Mouse (Mus musculus) neural tube, embryonic 14.5 days (tissue): Measurements from ENCODE around the gene Sh3glb2. TPM values are rescaled to one million over a fixed set of nuclear protein-coding genes. Genes with fewer than 3 reads are reported as not detected.

Experiments used
- ATAC-seq: fragments of 200-750 bp; cut with Nextera tagmentation; 2 replicates; pipeline ENCODE4 v1.8.0; 2017; ENCODE audit warnings: low read depth, mild to moderate bottlenecking, moderate TSS enrichment, moderate library complexity
- H3K27ac ChIP-seq: fragments of 300-500 bp; sonication (generic); 2 replicates; pipeline ENCODE4 v1.5.1; 2014; ENCODE audit warnings: low read depth, mild to moderate bottlenecking, control low read depth, low read length, moderate library complexity, mixed read lengths
- H3K27me3 ChIP-seq: fragments of 300-500 bp; sonication (generic); 2 replicates; pipeline ENCODE4 v1.6.1; 2014; ENCODE audit warnings: low read length; ENCODE audit not compliant: control insufficient read depth, insufficient read depth
- H3K36me3 ChIP-seq: fragments of 300-500 bp; sonication (generic); 2 replicates; pipeline ENCODE4 v1.6.1; 2014; ENCODE audit warnings: low read length, mixed read lengths; ENCODE audit not compliant: control insufficient read depth, insufficient read depth
- H3K4me1 ChIP-seq: fragments of 300-500 bp; sonication (generic); 2 replicates; pipeline ENCODE4 v1.6.1; 2014; ENCODE audit warnings: low read length; ENCODE audit not compliant: control insufficient read depth, insufficient read depth
- H3K4me2 ChIP-seq: fragments of 300-500 bp; sonication (generic); 2 replicates; pipeline ENCODE4 v1.6.1; 2014; ENCODE audit warnings: mild to moderate bottlenecking, low read depth, low read length, control low read depth
- H3K4me3 ChIP-seq: fragments of 300-500 bp; sonication (generic); 2 replicates; pipeline ENCODE4 v1.5.1; 2014; ENCODE audit warnings: low read depth, low read length, control low read depth, mixed read lengths
- H3K9ac ChIP-seq: fragments of 300-500 bp; sonication (generic); replicated peaks from 2 replicates; pipeline ENCODE4 v1.6.1; 2014; ENCODE audit warnings: low read depth, mild to moderate bottlenecking, control low read depth, low read length, mixed read lengths
- H3K9me3 ChIP-seq: fragments of 300-500 bp; sonication (generic); 2 replicates; pipeline ENCODE4 v1.6.1; 2016; ENCODE audit warnings: low read length; ENCODE audit not compliant: control insufficient read depth
- WGBS: fragments of 180-500 bp; shearing (Covaris S2); extraction: QIAGEN DNeasy Blood & Tissue Kit; methylation state at CpG from one replicate; pipeline ENCODE4 v1.1.7; 2014; 5-methylcytosine and 5-hydroxymethylcytosine counted together
- polyA plus RNA-seq: library from polyadenylated mRNA; unstranded; fragments of >200 nt; fragmentation: Nextera tagmentation; extraction: Ambion mirVana; gene quantifications from 2 replicates; pipeline ENCODE4 v1.2.1, GENCODE M21; 2014

The Sh3glb2 gene
- polyA plus RNA-seq, 1 experiment from 2014 or later: 145 TPM

DNA sequence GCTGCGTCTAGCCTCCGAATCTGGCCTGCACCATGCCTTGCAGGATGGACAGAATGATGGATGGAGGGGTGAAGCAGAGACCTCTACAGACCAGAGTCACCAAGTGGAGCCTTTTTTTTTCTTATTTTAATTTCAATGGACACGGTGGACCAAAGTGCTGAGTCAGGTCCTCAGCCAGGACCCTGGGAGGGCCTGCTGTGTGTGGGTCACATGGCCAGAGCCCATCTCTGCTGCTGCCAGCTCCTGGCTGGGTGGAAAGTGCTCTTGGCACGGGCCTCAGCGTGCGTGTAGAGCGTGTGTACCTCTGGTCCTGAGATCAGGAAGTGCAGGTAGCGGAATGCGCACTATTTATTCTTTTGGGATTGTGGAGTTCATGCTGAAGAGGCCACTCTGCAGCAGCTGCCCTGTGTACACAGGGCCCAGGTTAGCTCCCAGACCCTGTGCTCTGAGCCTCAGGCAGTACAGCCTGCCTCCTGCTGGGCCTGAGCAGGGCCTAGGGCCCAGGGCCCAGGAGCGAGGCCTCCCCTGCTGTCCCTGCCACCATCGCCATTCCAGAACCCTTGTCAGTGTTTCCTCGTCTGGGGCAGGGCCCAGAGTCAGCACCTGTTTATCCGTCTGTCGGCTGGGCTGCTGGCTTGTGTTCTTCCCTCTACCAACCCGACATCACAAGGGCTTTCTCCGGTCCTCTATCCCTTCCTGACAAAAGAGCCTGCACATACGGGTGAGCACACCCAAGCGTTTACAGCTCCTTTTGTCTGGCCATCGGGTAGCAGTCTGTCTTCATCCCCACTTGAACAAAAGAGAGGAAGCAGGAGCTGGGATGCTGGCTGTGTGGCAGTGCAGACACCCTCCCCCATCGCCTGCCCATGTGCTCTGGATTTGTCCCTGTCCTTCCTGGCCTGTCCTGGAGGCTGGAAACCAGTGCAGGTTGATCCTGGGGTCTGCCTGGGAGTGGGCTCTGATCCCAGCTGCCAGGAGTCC, 40.3 kb upstream of the Sh3glb2 start:
- 21% methylated on average over 20 of the region's 20 CpGs for WGBS
- Histone ChIP-seq H3K27ac (peak overlapping the region; percentile 71), H3K9ac (peak overlapping the region; percentile 32; the same call in 1 of the 2 replicates), H3K27me3 (no peaks in the 10 kb centered on the region), H3K36me3 (peaks cover 43% of the 10 kb centered on the region), H3K4me2 (no peak overlapping the region), H3K4me1 (0 out of 2 replicates have a peak, but pooled peaks cover 9% of the 10 kb centered on the region), H3K4me3 (no peak overlapping the region), H3K9me3 (no peaks in the 10 kb centered on the region)
- 0 out of 2 replicates have a peak, but pooled peaks have one; percentile 47 for ATAC-seq

DNA sequence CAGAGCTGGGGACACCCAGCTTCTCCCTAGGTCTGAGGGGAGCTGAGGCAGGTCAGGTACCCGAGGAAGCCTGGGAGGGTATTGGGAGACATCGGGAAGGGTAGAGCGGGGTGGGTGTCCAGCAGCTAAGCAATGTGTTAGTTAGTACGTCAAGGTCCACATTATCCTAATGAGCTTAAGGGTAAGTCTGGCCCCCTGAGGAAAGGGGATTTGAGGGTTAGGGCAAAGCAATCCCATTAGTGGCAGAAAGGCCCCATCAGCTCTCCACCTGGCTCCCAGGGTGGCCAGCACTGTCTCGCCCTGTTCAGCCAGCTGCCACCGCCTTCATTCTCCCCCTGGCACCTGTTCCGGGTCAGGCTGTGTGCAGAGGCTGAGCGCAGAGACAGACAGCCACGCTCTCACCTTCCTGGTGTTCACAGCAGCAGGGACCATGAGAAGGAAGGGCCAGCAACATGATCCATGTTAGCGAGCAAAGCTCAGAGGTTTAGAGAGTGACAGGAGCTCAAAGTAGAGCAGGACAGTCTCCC, 38.9 kb upstream of the Sh3glb2 start:
- peaks cover 21% of the 10 kb centered on the region for H3K4me1 ChIP-seq
- no peak for ATAC-seq
- H3K27me3 ChIP-seq: no peaks in the 10 kb centered on the region
- peaks cover 32% of the 10 kb centered on the region for H3K36me3 ChIP-seq
- no peak overlapping the region for H3K27ac ChIP-seq
- H3K4me2 ChIP-seq: no peak overlapping the region
- WGBS: 84% methylated on average over 10 of the region's 10 CpGs
- no peaks in the 10 kb centered on the region for H3K9me3 ChIP-seq
- H3K4me3 ChIP-seq: no peak overlapping the region
- no peak overlapping the region for H3K9ac ChIP-seq

DNA sequence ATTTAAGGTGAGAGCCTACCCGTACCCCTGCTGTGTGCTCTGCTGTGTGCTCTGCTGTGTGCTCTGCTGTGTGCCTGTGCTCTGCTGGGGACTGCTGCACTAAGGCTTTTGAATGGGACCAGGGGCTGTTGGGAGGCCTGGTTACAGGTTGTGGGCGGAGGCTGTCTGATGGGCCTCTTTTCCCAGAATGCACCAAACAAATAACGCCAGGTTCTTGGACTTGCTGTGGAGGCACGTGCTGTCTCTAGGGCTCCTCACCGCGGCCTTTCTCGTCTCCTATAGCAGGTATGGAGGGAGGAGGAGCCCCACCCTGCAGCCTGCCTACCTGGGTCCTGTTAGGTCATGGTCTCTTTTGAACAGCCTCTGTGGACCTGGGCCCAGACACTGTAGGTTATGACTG, 37.1 kb upstream of the Sh3glb2 start:
- no peaks in the 10 kb centered on the region for H3K27me3 ChIP-seq
- no peak overlapping the region for H3K4me3 ChIP-seq
- ATAC-seq: no peak
- WGBS: 88% methylated on average over 7 of the region's 7 CpGs
- H3K9ac ChIP-seq: no peak overlapping the region
- H3K4me2 ChIP-seq: no peak overlapping the region
- peaks cover 31% of the 10 kb centered on the region for H3K36me3 ChIP-seq
- no peaks in the 10 kb centered on the region for H3K9me3 ChIP-seq
- peaks cover 22% of the 10 kb centered on the region for H3K4me1 ChIP-seq
- H3K27ac ChIP-seq: no peak overlapping the region

DNA sequence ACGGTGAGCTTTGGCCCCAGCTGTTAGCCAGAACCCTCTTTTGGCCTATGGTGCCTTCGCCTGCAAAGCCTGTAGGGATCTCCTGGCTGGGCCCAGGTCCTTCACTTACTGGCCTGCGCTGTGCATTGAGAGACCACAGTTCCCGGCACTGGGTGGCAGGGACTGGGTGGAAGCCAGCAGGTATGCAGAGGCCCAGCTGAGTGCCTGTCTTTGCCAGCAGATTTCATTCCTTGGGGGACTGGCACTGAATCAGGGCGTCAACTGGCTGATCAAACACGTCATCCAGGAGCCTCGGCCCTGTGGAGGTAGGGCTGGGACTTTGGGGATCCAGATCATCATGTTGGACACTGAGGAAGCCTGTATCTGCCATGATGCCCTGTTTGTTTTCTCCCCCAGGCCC, 36.6 kb upstream of the Sh3glb2 start:
- no peak overlapping the region for H3K4me3 ChIP-seq
- no peak overlapping the region for H3K4me2 ChIP-seq
- H3K27ac ChIP-seq: no peak overlapping the region
- H3K27me3 ChIP-seq: no peaks in the 10 kb centered on the region
- 88% methylated on average over 7 of the region's 7 CpGs for WGBS
- no peak overlapping the region for H3K9ac ChIP-seq
- H3K9me3 ChIP-seq: no peaks in the 10 kb centered on the region
- no peak for ATAC-seq
- H3K36me3 ChIP-seq: peaks cover 27% of the 10 kb centered on the region
- peaks cover 22% of the 10 kb centered on the region for H3K4me1 ChIP-seq

DNA sequence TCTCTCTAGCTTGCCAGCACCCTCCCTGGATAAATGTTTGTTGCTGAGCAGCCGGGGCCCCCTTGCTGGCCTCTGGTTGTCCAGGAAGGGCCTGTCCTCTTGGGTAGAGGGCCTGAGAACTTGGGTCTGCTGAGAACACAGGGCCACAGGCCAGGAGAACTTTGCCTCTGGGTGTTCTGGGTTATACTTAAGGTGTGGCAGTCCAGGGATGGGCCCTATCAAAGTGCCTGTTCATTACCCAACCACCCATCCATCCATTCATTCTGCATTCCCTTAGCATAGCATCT, 34.2 kb upstream of the Sh3glb2 start:
- ATAC-seq: no peak
- H3K27ac ChIP-seq: no peak overlapping the region
- no peaks in the 10 kb centered on the region for H3K27me3 ChIP-seq
- H3K4me2 ChIP-seq: peak overlapping the region; percentile 87
- 93% methylated on average over 1 of the region's 1 CpGs for WGBS
- H3K9me3 ChIP-seq: no peaks in the 10 kb centered on the region
- peak overlapping the region; percentile 72 for H3K9ac ChIP-seq
- peaks cover 13% of the 10 kb centered on the region for H3K4me1 ChIP-seq
- peaks cover 8% of the 10 kb centered on the region; the same call in 1 of the 2 replicates for H3K36me3 ChIP-seq
- peak overlapping the region; percentile 65 for H3K4me3 ChIP-seq

DNA sequence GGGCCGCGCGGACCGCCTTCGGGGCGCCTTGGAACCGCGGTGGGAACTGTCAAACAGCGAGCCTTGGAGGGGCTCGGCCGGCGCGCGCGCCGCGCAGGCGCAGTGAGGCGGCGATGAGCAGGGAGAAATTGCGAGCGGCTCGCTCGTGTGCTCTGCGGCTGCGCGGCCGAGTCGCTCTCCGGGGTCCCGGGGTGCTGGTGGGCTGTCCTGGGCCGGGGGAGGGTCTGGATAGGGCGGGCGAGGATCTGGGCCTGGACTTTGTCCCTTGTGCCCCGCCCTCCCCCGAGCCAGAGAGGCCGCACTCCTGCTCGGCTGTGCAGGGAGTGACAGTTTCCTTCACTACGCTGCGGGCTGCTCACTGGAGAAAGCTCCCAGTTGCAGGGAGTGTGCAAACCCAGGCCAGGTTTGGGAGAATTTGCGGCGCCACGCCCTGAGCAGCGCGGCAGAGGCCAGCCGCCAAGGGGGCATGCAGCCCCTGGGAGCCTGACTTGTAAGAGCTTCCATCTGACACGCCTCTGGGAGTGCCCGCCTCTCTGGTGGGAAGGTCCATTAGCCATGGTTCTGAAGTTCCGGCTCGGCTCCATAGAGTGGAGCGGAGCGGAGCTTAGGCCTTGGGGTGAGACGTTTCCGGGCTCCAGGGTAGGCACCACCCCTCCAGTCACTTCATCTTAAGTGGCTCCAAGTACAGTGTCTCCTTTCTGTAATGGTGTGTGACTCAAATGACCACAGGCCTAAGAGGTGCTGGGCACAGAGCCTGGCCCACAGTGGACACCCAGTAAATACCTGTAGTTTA, 33.6 kb upstream of the Sh3glb2 start:
- H3K4me2 ChIP-seq: peak overlapping the region; percentile 87
- H3K4me1 ChIP-seq: peaks cover 13% of the 10 kb centered on the region
- peak overlapping the region; percentile 72 for H3K9ac ChIP-seq
- WGBS: under 1% methylated on average over 54 of the region's 54 CpGs
- peaks cover 8% of the 10 kb centered on the region; the same call in 1 of the 2 replicates for H3K36me3 ChIP-seq
- peak; percentile 80 for ATAC-seq
- no peaks in the 10 kb centered on the region for H3K9me3 ChIP-seq
- peak overlapping the region; percentile 89 for H3K27ac ChIP-seq
- peak overlapping the region; percentile 65 for H3K4me3 ChIP-seq
- no peaks in the 10 kb centered on the region for H3K27me3 ChIP-seq

DNA sequence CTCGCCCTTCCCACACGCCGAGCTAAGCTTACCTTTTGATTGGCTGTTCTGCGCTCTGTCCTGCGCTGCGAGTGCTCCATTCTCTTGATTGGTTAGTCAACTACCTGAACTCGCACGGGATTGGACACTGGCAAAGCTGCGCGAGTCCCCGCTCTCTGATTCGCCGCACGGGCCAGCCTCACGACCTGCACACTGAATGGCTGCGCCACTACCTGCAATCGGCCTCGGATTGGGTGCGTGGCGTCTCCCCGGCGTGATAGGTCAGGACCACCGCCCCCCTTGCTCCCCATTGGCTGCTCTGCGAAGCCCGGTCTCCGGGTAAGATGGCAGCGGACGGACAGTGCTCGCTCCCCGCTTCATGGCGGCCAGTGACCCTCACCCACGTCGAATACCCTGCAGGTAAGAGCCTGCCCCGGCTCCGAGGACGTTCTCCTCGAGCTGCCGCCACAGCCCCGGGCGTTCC, 33.0 kb upstream of the Sh3glb2 start, which contains the start of gene Dolpp1:
Gene Dolpp1, plus strand, starts transcription at position 141 of the 463 bp plus-strand sequence.
- Histone ChIP-seq H3K9ac (peak within 1 kb of the TSS; percentile 72), H3K4me3 (peak within 1 kb of the TSS; percentile 65), H3K27ac (peak within 1 kb of the TSS; percentile 89), H3K9me3 (no peaks in the 10 kb centered on the region), H3K27me3 (no peaks in the 10 kb centered on the region), H3K36me3 (peaks cover 8% of the 10 kb centered on the region; the same call in 1 of the 2 replicates), H3K4me1 (peaks cover 13% of the 10 kb centered on the region), H3K4me2 (peak within 1 kb of the TSS; percentile 87)
- 0% methylated on average over 40 of the region's 40 CpGs for WGBS
- peak; percentile 99 for ATAC-seq

DNA sequence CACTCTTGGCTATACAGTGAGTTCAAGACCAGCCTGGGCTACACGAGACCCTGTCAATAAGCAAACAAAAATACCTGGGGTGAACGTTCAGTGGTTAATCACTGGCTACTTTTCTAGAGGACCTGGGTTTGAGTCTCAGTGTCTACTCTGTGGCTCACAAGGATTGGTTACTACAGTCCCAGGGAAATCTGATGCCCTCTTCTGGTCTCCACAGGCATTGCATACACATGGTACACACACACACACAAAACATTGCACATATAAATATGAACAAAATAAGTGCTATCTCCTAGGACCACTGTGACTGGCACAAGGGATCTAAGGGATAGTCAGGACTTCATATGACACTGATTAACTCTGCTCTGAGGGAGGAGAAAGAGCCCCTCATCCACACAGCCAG, 29.9 kb upstream of the Sh3glb2 start:
- Histone ChIP-seq H3K4me2 (no peak overlapping the region), H3K9me3 (no peaks in the 10 kb centered on the region), H3K27ac (no peak overlapping the region), H3K4me1 (peaks cover 11% of the 10 kb centered on the region), H3K9ac (no peak overlapping the region), H3K36me3 (peaks cover 6% of the 10 kb centered on the region; the same call in 1 of the 2 replicates), H3K4me3 (no peak overlapping the region), H3K27me3 (no peaks in the 10 kb centered on the region)
- no peak for ATAC-seq
- 95% methylated on average over 2 of the region's 2 CpGs for WGBS
